Mouse (Mus musculus) lung, embryonic 14.5 days (tissue): ENCODE measurements at regions not wholly inside any gene's neighbourhood (a gene's known extent, or its start where the extent isn't known, plus 50 kb on each side); places are given as distances from the start of the nearest gene placed in this dataset.
"Not testable (repeated sequence)": the region's sequence is repeated elsewhere in the genome, so short reads cannot be mapped to it uniquely, and the experiment has no call there.

Source experiments
- ATAC-seq: fragments of 200-750 bp; cut with Nextera tagmentation; 2 replicates; pipeline ENCODE4 v1.8.0; 2017; ENCODE audit warnings: mild to moderate bottlenecking, moderate TSS enrichment, moderate library complexity; ENCODE audit not compliant: insufficient read depth
- DNase-seq: peaks from one replicate; pipeline ENCODE4 v3.0.0-alpha.2; 2015
- H3K27ac ChIP-seq: fragments of 300-500 bp; sonication (generic); 2 replicates; pipeline ENCODE4 v1.5.1; 2014; ENCODE audit warnings: low read depth, mild to moderate bottlenecking, moderate library complexity
- H3K27me3 ChIP-seq: fragments of 300-500 bp; sonication (generic); 2 replicates; pipeline ENCODE4 v1.6.1; 2014; ENCODE audit warnings: low read length, control low read depth; ENCODE audit not compliant: insufficient read depth
- H3K36me3 ChIP-seq: fragments of 300-500 bp; sonication (generic); 2 replicates; pipeline ENCODE4 v1.6.1; 2014; ENCODE audit warnings: control low read depth; ENCODE audit not compliant: insufficient read depth
- H3K4me1 ChIP-seq: fragments of 300-500 bp; sonication (generic); 2 replicates; pipeline ENCODE4 v1.6.1; 2014; ENCODE audit warnings: antibody characterized with exemption, control low read depth; ENCODE audit not compliant: insufficient read depth
- H3K4me2 ChIP-seq: fragments of 300-500 bp; sonication (generic); 2 replicates; pipeline ENCODE4 v1.6.1; 2014; ENCODE audit warnings: mild to moderate bottlenecking
- H3K4me3 ChIP-seq: fragments of 300-500 bp; sonication (generic); 2 replicates; pipeline ENCODE4 v1.5.1; 2014; ENCODE audit warnings: low read depth, low read length
- H3K9ac ChIP-seq: fragments of 300-500 bp; sonication (generic); 2 replicates; pipeline ENCODE4 v1.6.1; 2014
- H3K9me3 ChIP-seq: fragments of 300-500 bp; sonication (generic); 2 replicates; pipeline ENCODE4 v1.6.1; 2016; ENCODE audit warnings: low read depth, low read length, control low read depth
- CTCF ChIP-seq: IDR thresholded peaks from 2 replicates; pipeline ENCODE4 v1.5.1; 2016; ENCODE audit warnings: antibody characterized with exemption, low read depth
- WGBS: fragments of 180-500 bp; shearing (Covaris S2); extraction: QIAGEN DNeasy Blood & Tissue Kit; methylation state at CpG from one replicate; pipeline ENCODE4 v1.1.7; 2014; 5-methylcytosine and 5-hydroxymethylcytosine counted together

GRCm38 (mm10) chr11:25063978-25064377 is 986.1 kb downstream of the Bcl11a start:
- H3K4me2 ChIP-seq: no peak overlapping the region
- no peak overlapping the region for H3K9ac ChIP-seq
- no peaks in the 10 kb centered on the region for H3K27me3 ChIP-seq
- H3K36me3 ChIP-seq: no peaks in the 10 kb centered on the region
- DNase-seq: peak; percentile 60
- 0 out of 2 replicates have a peak, but pooled peaks cover 4% of the 10 kb centered on the region for H3K4me1 ChIP-seq
- TF ChIP-seq CTCF: peak; percentile 15; the same call in 1 of the 2 replicates
- no peaks in the 10 kb centered on the region for H3K9me3 ChIP-seq
- no peak overlapping the region for H3K4me3 ChIP-seq
- 13% methylated on average over 2 of the region's 2 CpGs for WGBS
- peak; percentile 81 for ATAC-seq
- H3K27ac ChIP-seq: no peak overlapping the region

- H3K9me3 ChIP-seq, H3K27me3 ChIP-seq, H3K4me3 ChIP-seq, ATAC-seq, H3K9ac ChIP-seq, H3K4me2 ChIP-seq, H3K4me1 ChIP-seq, DNase-seq, H3K27ac ChIP-seq, H3K36me3 ChIP-seq: not testable (repeated sequence)
- WGBS: 91% methylated on average over 3 of the region's 3 CpGs
These were observed 1022.1 kb downstream of the Bcl11a start for GRCm38 (mm10) chr11:25099976-25100375.

GRCm38 (mm10) chr11:25104432-25104831 is 1026.6 kb downstream of the Bcl11a start:
- Histone ChIP-seq H3K27me3 (no peaks in the 10 kb centered on the region), H3K27ac (no peak overlapping the region), H3K4me3 (no peak overlapping the region), H3K4me2 (no peak overlapping the region), H3K9ac (no peak overlapping the region), H3K4me1 (no peaks in the 10 kb centered on the region), H3K36me3 (no peaks in the 10 kb centered on the region), H3K9me3 (no peaks in the 10 kb centered on the region)
- no peak for TF ChIP-seq CTCF
- ATAC-seq: peak; percentile 58; the same call in 1 of the 2 replicates
- DNase-seq: peak; percentile 13
- 31% methylated on average over 8 of the region's 8 CpGs for WGBS

DNA sequence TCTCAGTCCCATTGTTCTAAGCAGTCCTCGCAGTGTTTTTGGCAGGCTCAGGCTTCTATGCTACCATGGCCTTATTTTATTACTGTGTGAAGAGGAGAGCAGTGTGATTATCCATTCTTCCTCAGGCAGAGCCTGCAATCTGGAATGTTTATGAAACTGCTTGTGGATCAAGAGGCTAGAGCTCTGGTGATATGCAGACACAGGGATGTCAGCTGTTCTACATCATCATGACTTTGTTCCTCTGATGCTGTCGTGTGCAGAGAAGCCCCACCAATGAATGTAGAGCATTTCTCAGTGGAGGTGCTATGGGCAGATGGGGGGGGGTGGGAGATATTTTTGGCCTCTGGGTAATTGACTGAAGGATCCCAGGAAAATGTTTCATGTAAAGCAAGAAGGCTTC is 1046.6 kb downstream of the Bcl11a start:
- no peak overlapping the region for H3K27ac ChIP-seq

GRCm38 (mm10) chr11:25142226-25142625 is 1064.4 kb downstream of the Bcl11a start:
- Histone ChIP-seq H3K27ac (no peak overlapping the region), H3K9me3 (no peaks in the 10 kb centered on the region), H3K9ac (no peak overlapping the region), H3K27me3 (no peaks in the 10 kb centered on the region), H3K36me3 (no peaks in the 10 kb centered on the region), H3K4me3 (no peak overlapping the region), H3K4me1 (no peaks in the 10 kb centered on the region), H3K4me2 (no peak overlapping the region)
- TF ChIP-seq CTCF: no peak
- ATAC-seq: no peak
- 56% methylated on average over 2 of the region's 2 CpGs for WGBS
- no peak for DNase-seq

More for the DNA sequence above, 1046.6 kb downstream of the Bcl11a start:
- 21% methylated on average over 2 of the region's 2 CpGs for WGBS
- ATAC-seq (peak; percentile 62), DNase-seq (peak; percentile 41)
- no peaks in the 10 kb centered on the region for H3K27me3 ChIP-seq
- TF ChIP-seq CTCF: no peak
- H3K9ac ChIP-seq: no peak overlapping the region
- H3K9me3 ChIP-seq: no peaks in the 10 kb centered on the region
- no peaks in the 10 kb centered on the region for H3K36me3 ChIP-seq
- H3K4me1 ChIP-seq: no peaks in the 10 kb centered on the region
- no peak overlapping the region for H3K4me3 ChIP-seq
- H3K4me2 ChIP-seq: no peak overlapping the region

- no peak for ATAC-seq
- Histone ChIP-seq H3K4me1 (no peaks in the 10 kb centered on the region), H3K4me3 (no peak overlapping the region), H3K9me3 (no peaks in the 10 kb centered on the region), H3K4me2 (no peak overlapping the region), H3K27me3 (no peaks in the 10 kb centered on the region), H3K9ac (no peak overlapping the region), H3K27ac (no peak overlapping the region), H3K36me3 (no peaks in the 10 kb centered on the region)
- WGBS: 58% methylated on average over 4 of the region's 4 CpGs
- no peak for TF ChIP-seq CTCF
- no peak for DNase-seq
These were observed 1065.0 kb downstream of the Bcl11a start for GRCm38 (mm10) chr11:25142833-25143232.

- H3K4me1 ChIP-seq: no peaks in the 10 kb centered on the region
- no peak overlapping the region for H3K27ac ChIP-seq
- WGBS: 76% methylated on average over 3 of the region's 3 CpGs
- DNase-seq (no peak), ATAC-seq (no peak)
- no peak overlapping the region for H3K9ac ChIP-seq
- no peaks in the 10 kb centered on the region for H3K36me3 ChIP-seq
- H3K9me3 ChIP-seq: no peaks in the 10 kb centered on the region
- no peak overlapping the region for H3K4me3 ChIP-seq
- no peak overlapping the region for H3K4me2 ChIP-seq
- H3K27me3 ChIP-seq: no peaks in the 10 kb centered on the region
- TF ChIP-seq CTCF: no peak
These were observed 1063.3 kb downstream of the 5730522E02Rik start for GRCm38 (mm10) chr11:25147287-25147686.

DNA sequence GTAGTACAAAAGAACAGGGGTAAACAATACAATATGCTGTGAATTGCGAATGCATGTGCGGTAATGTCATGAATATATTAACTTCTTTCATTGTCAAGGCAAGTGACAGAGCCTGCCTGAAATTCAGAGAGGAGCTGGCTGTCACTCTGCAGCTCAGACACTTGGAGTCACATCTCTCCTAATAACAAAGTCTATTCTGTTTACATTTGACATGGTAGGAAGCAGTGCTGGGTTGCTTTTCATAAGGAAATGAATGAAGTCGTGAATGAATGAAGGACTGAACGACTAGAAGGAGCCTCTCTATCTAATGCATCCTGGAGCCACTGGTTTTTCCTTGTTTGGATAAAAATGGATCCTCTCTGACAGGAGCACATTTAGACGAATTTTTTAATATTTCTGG is 1053.9 kb downstream of the 5730522E02Rik start:
- DNase-seq (no peak), ATAC-seq (no peak)

More for the DNA sequence above, 1053.9 kb downstream of the 5730522E02Rik start:
- Histone ChIP-seq H3K4me1 (no peaks in the 10 kb centered on the region), H3K27ac (no peak overlapping the region), H3K4me2 (no peak overlapping the region), H3K36me3 (no peaks in the 10 kb centered on the region), H3K4me3 (no peak overlapping the region), H3K9me3 (no peaks in the 10 kb centered on the region), H3K9ac (no peak overlapping the region), H3K27me3 (no peaks in the 10 kb centered on the region)
- 31% methylated on average over 5 of the region's 5 CpGs for WGBS
- no peak for TF ChIP-seq CTCF
